Mouse (Mus musculus): ENCODE data around the gene Capn12.

- TF ChIP-seq CTCF (IDR thresholded peaks at IDR 0.05; ENCODE audit: control insufficient read depth, insufficient read depth, insufficient read length) (no peak), USF1 (IDR thresholded peaks at IDR 0.05; ENCODE audit: low read depth) (no peak), CEBPB (IDR thresholded peaks at IDR 0.05; ENCODE audit: low read depth) (no peak), MAX (IDR thresholded peaks at IDR 0.05) (no peak), MYOD1 (IDR thresholded peaks at IDR 0.05; ENCODE audit: control insufficient read depth, insufficient read length, low read depth) (no peak)
Observed at GRCm38 (mm10) chr7:28859953-28860352, 21.3 kb upstream of the Capn12 start.

All from C2C12 (cell line).